Mouse (Mus musculus) hindbrain, postnatal 0 days (tissue): ENCODE data around the gene Adamtsl1. TPM values are rescaled to one million over a fixed set of nuclear protein-coding genes. Genes with fewer than 3 reads are reported as not detected.

Source experiments
- ATAC-seq: fragments of 200-750 bp; cut with Nextera tagmentation; 2 replicates; pipeline ENCODE4 v1.8.0; 2017; ENCODE audit warnings: mild to moderate bottlenecking, moderate TSS enrichment, moderate library complexity
- DNase-seq: peaks from one replicate; pipeline ENCODE4 v3.0.0-alpha.2; 2015; ENCODE audit warnings: low spot score
- H3K27ac ChIP-seq: fragments of 300-500 bp; sonication (generic); 2 replicates; pipeline ENCODE4 v1.5.1; 2014; ENCODE audit warnings: mild to moderate bottlenecking
- H3K27me3 ChIP-seq: fragments of 300-500 bp; sonication (generic); 2 replicates; pipeline ENCODE4 v1.6.1; 2014; ENCODE audit warnings: low read length, mixed read lengths; ENCODE audit not compliant: insufficient read depth
- H3K36me3 ChIP-seq: fragments of 300-500 bp; sonication (generic); 2 replicates; pipeline ENCODE4 v1.6.1; 2014; ENCODE audit warnings: low read length, mixed read lengths; ENCODE audit not compliant: insufficient read depth
- H3K4me1 ChIP-seq: fragments of 300-500 bp; sonication (generic); 2 replicates; pipeline ENCODE4 v1.6.1; 2014; ENCODE audit warnings: antibody characterized with exemption, low read length, mixed read lengths; ENCODE audit not compliant: insufficient read depth
- H3K4me2 ChIP-seq: fragments of 300-500 bp; sonication (generic); 2 replicates; pipeline ENCODE4 v1.6.1; 2014; ENCODE audit warnings: low read depth, mild to moderate bottlenecking, low read length, moderate library complexity, mixed read lengths
- H3K4me3 ChIP-seq: fragments of 300-500 bp; sonication (generic); 2 replicates; pipeline ENCODE4 v1.5.1; 2014; ENCODE audit warnings: low read length
- H3K9ac ChIP-seq: fragments of 300-500 bp; sonication (generic); replicated peaks from 2 replicates; pipeline ENCODE4 v1.6.1; 2014; ENCODE audit warnings: mild to moderate bottlenecking, low read length, moderate library complexity, mixed read lengths
- H3K9me3 ChIP-seq: fragments of 300-500 bp; sonication (generic); 2 replicates; pipeline ENCODE4 v1.6.1; 2016; ENCODE audit warnings: low read length, mixed read lengths
- CTCF ChIP-seq: IDR thresholded peaks from 2 replicates; pipeline ENCODE4 v1.5.1; 2016; ENCODE audit warnings: antibody characterized with exemption, control low read depth, low read depth
- WGBS: fragments of 180-500 bp; shearing (Covaris S2); extraction: QIAGEN DNeasy Blood & Tissue Kit; methylation state at CpG from one replicate; pipeline ENCODE4 v1.1.7; 2014; 5-methylcytosine and 5-hydroxymethylcytosine counted together
- polyA plus RNA-seq: library from polyadenylated mRNA; unstranded; fragments of >200 nt; fragmentation: Nextera tagmentation; extraction: Ambion mirVana; gene quantifications from 2 replicates; pipeline ENCODE4 v1.2.1, GENCODE M21; 2015
- total RNA-seq: library from RNA; depleted of rRNA; stranded (reverse); fragments of >200 nt; gene quantifications from 2 replicates; pipeline ENCODE4 v1.2.3, GENCODE M21; 2014

Gene Adamtsl1
- total and polyA plus RNA-seq, 2 experiments from 2014 or later = 8.0 to 13.4 TPM

GRCm38 (mm10) chr4:85782511-85782910 lies 268.5 kb downstream of the Adamtsl1 start:
- H3K9ac ChIP-seq = no peak overlapping the region
- no peaks in the 10 kb centered on the region for H3K27me3 ChIP-seq
- H3K4me2 ChIP-seq = no peak overlapping the region
- no peaks in the 10 kb centered on the region for H3K9me3 ChIP-seq
- DNase-seq (peak; percentile 49), ATAC-seq (peak; percentile 49; the same call in 1 of the 2 replicates)
- 6% methylated on average over 5 of the region's 5 CpGs for whole genome bisulfite sequencing
- H3K36me3 ChIP-seq = no peaks in the 10 kb centered on the region
- no peaks in the 10 kb centered on the region for H3K4me1 ChIP-seq
- no peak for TF ChIP-seq CTCF
- no peak overlapping the region for H3K4me3 ChIP-seq
- no peak overlapping the region for H3K27ac ChIP-seq

- H3K27ac ChIP-seq = no peak overlapping the region
- no peak for TF ChIP-seq CTCF
Observed at GRCm38 (mm10) chr4:85783768-85784379, 269.9 kb downstream of the Adamtsl1 start.

GRCm38 (mm10) chr4:85784428-85784827 lies 270.5 kb downstream of the Adamtsl1 start:
- peak; percentile 47 for DNase-seq
- TF ChIP-seq CTCF = peak; percentile 54
- Histone ChIP-seq H3K9me3 (no peaks in the 10 kb centered on the region), H3K4me3 (no peak overlapping the region), H3K4me2 (no peak overlapping the region), H3K9ac (no peak overlapping the region), H3K27me3 (no peaks in the 10 kb centered on the region), H3K4me1 (no peaks in the 10 kb centered on the region), H3K36me3 (no peaks in the 10 kb centered on the region), H3K27ac (no peak overlapping the region)
- WGBS = 51% methylated on average over 4 of the region's 4 CpGs
- no peak for ATAC-seq

More at GRCm38 (mm10) chr4:85783768-85784379, 269.9 kb downstream of the Adamtsl1 start:
- no peak overlapping the region for H3K4me3 ChIP-seq
- peak; percentile 23 for DNase-seq
- H3K9me3 ChIP-seq = no peaks in the 10 kb centered on the region
- H3K4me2 ChIP-seq = no peak overlapping the region
- WGBS = 29% methylated on average over 6 of the region's 6 CpGs
- H3K36me3 ChIP-seq = no peaks in the 10 kb centered on the region
- no peak overlapping the region for H3K9ac ChIP-seq
- no peaks in the 10 kb centered on the region for H3K4me1 ChIP-seq
- no peaks in the 10 kb centered on the region for H3K27me3 ChIP-seq
- no peak for ATAC-seq

- H3K36me3 ChIP-seq = no peaks in the 10 kb centered on the region
- no peak for ATAC-seq
- no peak overlapping the region for H3K27ac ChIP-seq
- no peak overlapping the region for H3K9ac ChIP-seq
- DNase-seq = no peak
- no peaks in the 10 kb centered on the region for H3K27me3 ChIP-seq
- H3K4me2 ChIP-seq = no peak overlapping the region
- no peaks in the 10 kb centered on the region for H3K4me1 ChIP-seq
- no peak overlapping the region for H3K4me3 ChIP-seq
- WGBS = 71% methylated on average over 2 of the region's 2 CpGs
- no peak for TF ChIP-seq CTCF
- no peaks in the 10 kb centered on the region for H3K9me3 ChIP-seq
Observed at GRCm38 (mm10) chr4:85790226-85790625, 276.3 kb downstream of the Adamtsl1 start.

- peak; percentile 96 for DNase-seq
- Histone ChIP-seq H3K9me3 (no peaks in the 10 kb centered on the region), H3K27ac (no peak overlapping the region), H3K4me3 (no peak overlapping the region), H3K4me1 (no peaks in the 10 kb centered on the region), H3K4me2 (no peak overlapping the region), H3K36me3 (no peaks in the 10 kb centered on the region), H3K9ac (no peak overlapping the region), H3K27me3 (no peaks in the 10 kb centered on the region)
- WGBS = 4% methylated on average over 8 of the region's 8 CpGs
- peak; percentile 83 for ATAC-seq
- TF ChIP-seq CTCF = peak; percentile 98
Observed at GRCm38 (mm10) chr4:85801805-85802204, 287.8 kb downstream of the Adamtsl1 start.

- WGBS = 76% methylated on average over 3 of the region's 3 CpGs
- no peaks in the 10 kb centered on the region for H3K36me3 ChIP-seq
- no peak overlapping the region for H3K27ac ChIP-seq
- H3K4me2 ChIP-seq = no peak overlapping the region
- H3K9ac ChIP-seq = no peak overlapping the region
- H3K9me3 ChIP-seq = no peaks in the 10 kb centered on the region
- ATAC-seq (no peak), DNase-seq (no peak)
- H3K27me3 ChIP-seq = no peaks in the 10 kb centered on the region
- H3K4me1 ChIP-seq = no peaks in the 10 kb centered on the region
- no peak overlapping the region for H3K4me3 ChIP-seq
- TF ChIP-seq CTCF = no peak
Observed at GRCm38 (mm10) chr4:85814418-85814817, 300.4 kb downstream of the Adamtsl1 start.

- Histone ChIP-seq H3K36me3 (no peaks in the 10 kb centered on the region), H3K9ac (no peak overlapping the region), H3K9me3 (no peaks in the 10 kb centered on the region), H3K4me3 (no peak overlapping the region), H3K27me3 (no peaks in the 10 kb centered on the region), H3K27ac (no peak overlapping the region), H3K4me2 (no peak overlapping the region), H3K4me1 (no peaks in the 10 kb centered on the region)
- no peak for ATAC-seq
- DNase-seq = no peak
- no peak for TF ChIP-seq CTCF
- 61% methylated on average over 2 of the region's 2 CpGs for WGBS
Observed at GRCm38 (mm10) chr4:85818504-85818903, 304.5 kb downstream of the Adamtsl1 start.
